Mouse (Mus musculus): ENCODE measurements at regions not wholly inside any gene's neighbourhood (a gene's known extent, or its start where the extent isn't known, plus 50 kb on each side); places are given as distances from the start of the nearest gene placed in this dataset.

DNA sequence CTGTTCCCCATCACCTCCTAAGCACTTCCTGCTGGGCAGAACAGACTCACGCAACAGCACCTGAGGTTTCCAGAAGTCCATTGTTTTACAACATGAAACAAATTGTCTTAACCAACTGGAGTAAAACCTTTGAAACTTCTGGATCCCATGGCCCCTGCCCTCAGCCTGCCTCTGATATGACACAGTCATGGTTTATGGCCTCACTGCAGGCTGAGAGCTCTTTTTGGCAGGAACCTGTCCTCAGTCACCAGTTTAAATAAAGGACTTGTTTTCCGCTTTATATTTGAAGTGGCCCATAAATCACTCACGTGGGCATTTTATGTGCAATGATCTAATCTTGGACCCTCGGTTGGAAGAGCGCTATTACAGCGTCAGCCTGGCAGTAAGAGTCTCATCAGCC is 388.5 kb upstream of the Atp11b start:
- DNase-seq (ENCODE audit: low spot score): no peak

DNA sequence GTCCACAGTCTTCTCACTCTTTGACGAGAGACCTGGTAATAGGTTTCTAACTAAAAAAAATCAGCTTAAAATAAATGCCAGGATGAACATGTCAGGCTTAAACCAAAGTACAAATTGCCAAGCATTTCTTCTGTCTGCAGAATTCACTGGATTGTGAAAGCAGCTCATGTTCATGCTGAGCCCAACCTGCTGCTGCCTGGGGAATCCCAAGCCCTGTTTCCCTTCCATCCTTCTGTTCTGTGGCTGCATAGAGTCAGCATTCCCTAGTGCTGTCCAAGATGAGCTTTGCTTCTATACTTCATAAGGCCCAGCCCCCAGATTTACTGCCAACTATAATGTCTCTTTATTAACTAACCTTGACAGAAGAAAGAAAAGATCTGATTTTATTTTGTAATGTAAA is 381.6 kb upstream of the Atp11b start:
- DNase-seq (ENCODE audit: low spot score): no peak

DNA sequence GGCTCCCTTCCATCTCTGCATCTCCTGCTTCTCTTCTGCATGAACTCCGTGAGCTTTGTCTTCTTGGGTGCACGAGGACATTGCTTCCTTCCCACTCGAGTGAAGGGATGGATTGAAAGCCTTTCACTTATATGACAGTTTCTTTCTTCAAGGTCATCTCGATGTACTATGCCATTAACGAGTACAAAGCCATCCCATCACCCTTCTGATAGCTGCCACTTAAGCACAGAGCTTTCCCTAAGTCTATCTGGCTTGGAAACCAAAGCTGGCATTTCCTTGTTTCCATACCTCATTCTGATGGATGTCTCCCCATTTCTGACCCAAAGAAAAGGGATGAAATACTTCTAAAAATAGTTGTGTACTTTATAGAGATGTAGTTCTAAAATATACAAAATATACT is 366.5 kb upstream of the Atp11b start:
- DNase-seq (ENCODE audit: low spot score): no peak

DNA sequence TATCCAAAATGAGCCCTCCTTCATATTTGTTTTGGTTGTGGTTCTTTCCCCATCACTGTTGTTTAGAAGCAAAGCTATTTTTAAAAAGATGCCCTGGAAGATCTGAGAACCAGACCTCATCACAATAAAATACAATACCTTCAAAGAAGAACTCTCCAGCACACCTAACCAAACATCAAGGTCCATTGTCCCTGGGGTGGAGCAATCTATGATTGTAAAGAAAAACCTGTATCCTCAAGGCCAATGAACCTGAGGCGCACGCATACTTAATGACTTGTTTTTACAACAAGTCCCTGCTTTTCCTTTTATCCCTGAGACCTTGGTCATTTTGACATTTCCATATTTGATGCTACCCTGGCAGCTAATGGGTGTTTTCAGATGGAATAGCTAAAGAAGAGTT is 361.2 kb upstream of the Atp11b start:
- DNase-seq (ENCODE audit: low spot score): no peak

DNA sequence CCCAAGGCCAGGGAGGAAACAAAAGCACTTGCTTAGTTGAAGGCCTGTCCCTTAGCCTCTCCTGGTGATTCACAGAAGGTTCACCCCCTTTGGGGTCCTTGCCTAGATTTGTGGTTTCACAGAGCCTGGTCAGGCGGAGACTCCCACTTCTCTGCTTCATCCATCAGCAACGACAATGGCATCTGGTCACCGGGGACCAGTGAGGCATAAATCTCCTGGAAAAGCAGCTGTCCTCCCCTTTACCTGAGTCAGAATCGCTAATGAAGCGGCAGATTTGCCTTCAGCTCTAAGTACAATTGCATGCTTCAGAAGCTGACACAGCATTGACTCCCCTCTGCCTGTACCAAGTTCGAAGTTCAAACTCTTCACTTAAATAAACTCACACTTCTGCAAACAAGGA is 353.7 kb upstream of the Atp11b start:
- no peak for DNase-seq (ENCODE audit: low spot score)

DNA sequence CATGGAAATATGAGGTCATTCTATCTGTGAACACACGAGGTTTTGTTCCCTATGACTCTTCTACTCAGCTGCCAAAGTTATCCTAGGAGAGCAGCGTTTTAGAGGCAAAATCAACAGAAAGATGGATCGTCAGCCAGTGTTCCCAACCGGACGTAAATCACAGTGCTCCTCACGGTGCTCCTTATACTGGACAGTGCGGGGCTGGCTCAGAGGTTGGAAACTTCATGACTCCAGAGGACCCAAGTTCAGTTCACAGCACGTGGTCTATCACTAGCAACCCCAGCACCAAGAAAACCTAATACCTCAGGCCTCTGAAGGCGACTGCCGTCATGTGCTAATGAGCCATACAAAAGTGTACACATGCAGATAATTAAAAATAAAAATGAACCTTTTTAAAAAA is 351.2 kb upstream of the Atp11b start:
- DNase-seq (ENCODE audit: low spot score): no peak

DNA sequence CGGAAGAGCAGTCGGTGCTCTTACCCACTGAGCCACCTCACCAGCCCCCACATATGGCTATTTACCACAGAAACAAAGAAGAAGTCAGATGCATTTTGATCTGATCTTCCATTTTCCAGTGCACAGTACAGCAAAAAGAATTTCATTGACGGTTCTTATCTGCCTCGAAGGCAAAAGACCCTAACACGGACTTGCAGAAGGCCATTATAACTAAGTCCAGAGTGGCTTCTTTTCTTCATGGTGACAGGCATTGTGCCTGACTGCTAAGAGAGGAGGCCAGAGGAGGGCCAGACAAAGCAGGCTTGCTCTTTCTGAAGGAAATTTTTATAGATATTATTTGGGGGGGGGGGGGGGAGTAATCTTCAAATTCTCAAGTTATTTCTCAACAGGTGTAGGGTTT is 350.0 kb upstream of the Atp11b start:
- no peak for DNase-seq (ENCODE audit: low spot score)

DNA sequence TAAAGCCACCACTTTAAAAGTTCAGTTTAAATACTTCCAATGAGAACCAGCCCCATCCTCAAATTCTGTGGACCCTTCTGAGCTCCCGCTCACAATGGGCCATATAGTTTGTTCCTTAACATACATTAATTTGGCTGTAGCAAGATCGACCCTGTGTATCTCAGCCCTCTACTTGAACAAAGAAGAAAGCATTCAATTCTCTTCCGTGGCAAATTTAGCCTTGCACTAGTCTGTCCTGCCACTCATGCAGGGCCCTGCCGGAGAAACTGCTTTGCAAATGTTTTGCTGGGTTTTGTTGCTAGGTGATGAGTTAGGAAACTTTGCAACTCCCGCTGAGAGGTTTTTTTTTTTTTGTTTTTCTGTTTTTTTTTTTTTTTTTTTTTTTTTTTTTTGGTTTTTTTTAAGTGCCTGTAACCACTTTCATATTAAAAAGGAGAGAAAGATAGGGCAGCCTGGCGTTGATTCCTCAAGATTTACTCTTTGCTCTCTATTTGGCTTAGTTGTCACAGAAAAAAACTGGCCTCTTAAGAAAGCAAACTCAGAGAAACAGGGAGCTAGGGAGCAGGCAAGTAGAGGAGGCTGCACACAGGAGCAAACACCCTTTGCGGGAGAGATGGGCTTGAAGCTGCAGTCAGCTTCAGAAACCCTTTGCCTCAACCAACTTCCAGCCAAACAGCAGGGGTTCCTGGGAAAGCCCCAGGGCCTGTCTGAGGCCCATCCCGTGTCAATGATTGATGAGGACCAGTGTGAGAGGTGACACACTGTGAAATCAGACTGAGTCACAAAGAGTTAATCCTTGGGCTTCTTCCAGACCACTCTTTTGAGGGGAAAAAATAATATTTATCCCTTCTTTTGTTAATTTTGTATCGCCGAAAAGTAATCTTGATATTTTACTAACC is 349.2 kb upstream of the Atp11b start:
- DNase-seq (ENCODE audit: low spot score): no peak

DNA sequence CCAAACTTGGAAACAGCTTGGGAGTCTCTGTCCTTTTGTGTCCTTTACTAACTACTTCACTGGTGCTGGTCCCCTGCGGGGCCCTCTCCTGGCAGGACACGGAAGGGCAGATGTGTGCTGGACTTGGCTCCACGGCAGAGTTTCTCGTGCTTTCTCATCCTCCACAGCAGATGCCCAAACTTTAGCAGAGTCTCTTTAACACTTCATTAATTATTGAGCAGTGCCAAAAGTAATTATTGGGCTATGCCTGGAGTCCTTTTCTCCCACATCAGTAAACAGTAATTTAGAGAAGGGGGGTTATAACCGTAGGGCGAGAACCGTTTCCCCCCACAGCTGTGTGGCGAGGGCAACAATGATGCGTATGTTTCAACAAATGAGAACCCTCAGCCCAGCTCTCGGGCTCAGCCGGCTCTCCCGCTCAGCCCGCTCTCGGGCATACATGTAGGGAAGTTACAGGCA is 348.3 kb upstream of the Atp11b start:
- DNase-seq (ENCODE audit: low spot score): no peak

DNA sequence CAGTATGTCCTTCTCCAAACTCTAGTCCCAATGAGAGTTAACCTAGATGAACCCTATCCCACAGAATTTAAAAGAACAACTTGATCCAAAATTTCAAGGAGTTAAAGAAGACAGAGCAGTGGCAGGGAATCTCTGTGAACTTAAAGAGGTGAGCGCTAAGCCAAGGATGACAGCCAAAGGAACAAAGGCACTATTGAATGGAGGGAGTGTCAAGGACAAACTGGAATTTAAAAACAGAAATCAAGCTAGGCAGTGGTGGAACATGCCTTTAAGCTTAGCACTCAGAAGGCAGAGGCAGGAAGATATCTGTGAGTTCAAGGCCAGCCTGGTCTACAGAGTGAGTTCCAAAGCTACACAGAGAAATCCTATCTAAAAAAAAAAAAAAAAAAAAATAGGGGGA is 316.2 kb upstream of the Atp11b start:
- no peak for DNase-seq (ENCODE audit: low spot score)

DNA sequence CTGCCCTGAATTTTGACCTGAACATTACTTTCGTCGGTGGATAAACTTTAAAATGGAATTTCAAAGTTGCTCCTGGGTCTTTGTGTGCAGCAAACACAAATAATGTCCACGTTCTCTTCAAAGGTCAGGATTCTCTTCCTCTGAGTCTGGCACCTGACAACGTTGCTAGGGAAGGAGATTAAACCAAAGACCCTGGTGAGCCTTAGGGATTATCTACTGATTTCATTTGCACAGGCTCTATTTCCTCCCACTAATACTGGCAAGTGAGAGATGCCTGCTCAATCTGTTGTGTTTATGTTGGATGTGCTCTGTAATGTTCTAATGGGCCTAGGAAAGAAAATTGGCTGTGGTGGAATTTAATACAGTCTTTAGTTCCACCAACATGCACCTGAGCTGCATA is 291.0 kb upstream of the Atp11b start:
- DNase-seq (ENCODE audit: low spot score): no peak

DNA sequence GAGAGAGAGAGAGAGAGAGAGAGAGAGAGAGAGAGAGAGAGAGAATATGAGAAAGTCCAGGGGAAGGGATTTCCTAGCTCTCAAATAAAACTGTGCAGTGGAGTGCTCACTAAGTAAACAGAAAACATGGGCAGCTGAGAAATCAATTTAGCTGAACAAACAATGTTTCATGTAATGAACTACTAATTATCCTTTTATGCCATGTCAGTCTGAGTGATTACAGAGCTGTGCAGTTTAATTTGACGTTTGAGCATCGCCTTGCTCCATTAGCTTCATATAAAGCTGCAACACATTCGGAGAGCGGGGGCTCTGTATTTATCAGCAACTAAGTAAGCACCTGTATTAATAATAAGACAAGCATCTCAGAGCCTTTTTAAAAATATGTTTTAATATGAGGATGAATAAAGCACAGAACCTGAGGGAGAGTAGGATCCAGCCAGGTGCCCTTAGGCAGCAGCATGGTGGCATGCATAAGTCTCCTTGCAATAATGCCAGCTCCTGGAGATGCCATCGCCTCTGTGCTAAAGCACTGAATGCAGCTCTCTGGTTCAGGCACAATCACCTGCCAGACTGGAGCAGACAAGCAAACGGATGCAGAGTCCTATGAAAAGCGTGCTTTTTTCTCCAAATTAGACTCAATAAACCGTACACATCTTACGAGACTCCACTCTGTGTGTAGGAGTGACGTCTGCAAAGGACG is 289.5 kb upstream of the Atp11b start:
- DNase-seq (ENCODE audit: low spot score): no peak

DNA sequence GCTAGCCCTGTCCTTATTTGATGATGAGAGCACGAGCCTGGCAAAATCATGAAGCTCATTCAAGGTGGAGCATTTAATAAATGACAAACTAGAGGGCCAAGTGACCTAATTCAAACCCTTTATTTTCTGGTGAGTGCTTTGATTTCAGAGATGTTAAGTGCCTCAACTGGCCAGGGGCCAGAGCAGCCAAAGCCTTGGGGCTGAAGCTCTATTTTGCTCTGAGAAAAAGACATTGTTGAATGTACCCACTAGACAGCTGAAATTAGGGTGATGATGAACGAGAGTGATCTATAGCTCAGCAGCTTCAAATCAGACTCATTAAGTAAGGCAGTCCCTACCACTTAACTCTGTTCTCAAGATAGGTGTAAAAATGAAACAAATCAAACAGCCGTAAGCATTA is 287.9 kb upstream of the Atp11b start:
- DNase-seq (ENCODE audit: low spot score): no peak

DNA sequence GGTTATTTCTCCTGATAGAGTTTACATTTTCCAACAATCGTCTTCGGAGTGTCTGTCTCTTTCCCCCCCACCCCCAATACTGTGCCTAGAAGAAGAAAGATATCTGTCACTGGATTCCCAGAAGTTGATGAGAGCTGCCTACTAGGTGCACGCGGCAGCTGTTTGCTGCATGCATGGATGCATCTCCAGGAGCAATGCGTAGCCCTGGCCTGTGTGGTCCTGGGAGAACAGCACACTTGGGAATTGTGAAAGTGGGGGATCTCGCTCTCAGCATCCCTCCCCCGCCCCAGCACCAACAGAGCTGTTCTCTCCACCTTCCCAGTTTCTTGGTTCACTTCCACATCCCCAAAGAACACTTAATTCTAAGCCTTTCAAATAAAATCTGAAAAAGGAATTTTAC is 280.6 kb upstream of the Atp11b start:
- DNase-seq (ENCODE audit: low spot score): no peak

DNA sequence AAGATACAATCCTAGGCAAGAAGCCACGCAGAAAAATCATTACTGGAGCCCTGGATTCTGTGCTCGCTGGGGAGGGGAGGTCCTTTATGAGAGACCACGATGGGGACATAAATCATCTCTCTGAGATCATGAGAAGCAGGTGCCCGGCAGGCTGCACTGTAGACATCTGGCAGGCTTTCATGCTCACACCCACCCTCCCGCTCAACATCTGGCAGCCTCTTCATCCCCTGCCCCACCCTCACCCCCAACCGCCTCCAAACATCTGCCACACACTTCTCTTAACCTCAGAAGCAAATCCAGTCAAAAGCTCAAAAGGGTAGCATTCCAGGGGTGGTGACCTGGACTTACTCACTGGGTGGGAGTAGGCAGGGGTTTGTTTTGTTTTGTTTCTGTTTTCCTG is 279.5 kb upstream of the Atp11b start:
- DNase-seq (ENCODE audit: low spot score): no peak

DNA sequence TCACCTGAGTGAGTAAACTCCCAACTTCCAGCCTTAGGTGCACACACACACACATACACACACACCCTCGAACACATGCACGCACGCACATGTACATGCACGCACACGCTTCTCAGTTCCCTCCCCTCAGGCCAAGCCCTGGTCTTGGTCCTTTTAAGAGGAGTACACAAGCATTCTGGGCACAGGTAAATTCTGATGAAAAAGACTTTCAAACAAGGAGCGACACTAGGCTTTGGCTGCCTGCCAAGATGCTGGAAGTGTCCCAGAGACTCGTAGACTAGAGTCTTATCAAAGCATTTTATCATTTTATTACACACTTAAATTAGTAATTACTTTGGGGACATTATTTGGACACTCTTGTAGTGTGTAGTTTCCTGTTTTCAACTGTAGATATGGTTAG is 278.6 kb upstream of the Atp11b start:
- DNase-seq (ENCODE audit: low spot score): no peak

DNA sequence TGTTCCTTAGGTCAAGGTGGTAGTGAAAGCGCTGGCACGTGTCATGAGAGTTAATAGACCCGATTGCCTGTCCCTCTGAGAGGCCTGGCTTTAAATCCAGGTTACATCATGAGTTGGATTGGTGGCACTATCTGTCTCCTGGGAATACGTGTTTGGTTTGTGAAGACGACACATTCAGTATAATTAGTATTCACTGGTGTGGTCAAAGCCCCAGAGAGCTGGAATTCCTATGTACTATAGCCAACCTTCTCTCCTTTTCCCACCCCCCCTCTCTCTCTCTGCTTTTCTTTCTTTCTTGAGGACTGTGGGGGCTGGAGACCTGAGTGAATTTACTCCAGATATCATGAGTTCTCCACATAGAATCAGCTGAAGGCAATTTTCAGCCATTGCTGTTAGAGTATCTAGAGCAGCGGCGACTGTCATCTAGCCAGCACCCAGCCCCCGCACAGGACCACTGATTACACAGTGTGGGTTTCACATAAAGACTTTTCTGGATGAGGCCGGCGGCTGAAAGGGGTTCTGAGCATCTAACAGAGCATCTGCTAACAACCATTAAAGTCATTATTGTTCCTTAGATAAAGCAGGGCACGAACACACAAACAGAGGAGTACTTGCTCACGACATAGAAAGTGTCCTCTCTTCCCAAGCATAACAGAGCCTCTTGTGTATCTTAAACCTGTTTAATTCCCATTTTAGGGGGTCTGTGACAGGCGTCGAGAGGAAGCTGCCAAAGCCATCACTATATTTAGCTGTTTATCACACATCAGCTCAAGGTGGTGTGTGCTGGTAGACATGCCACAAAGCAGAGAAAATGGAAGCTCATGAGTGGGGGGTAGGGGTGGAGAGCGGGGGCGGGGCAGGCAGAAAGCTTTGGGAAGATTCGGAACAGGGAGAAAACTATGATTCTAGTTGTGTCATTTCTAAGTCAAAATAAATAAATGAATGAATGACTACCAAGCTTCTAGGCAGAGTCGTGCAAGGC is 272.9 kb upstream of the Atp11b start:
- DNase-seq (ENCODE audit: low spot score): no peak

DNA sequence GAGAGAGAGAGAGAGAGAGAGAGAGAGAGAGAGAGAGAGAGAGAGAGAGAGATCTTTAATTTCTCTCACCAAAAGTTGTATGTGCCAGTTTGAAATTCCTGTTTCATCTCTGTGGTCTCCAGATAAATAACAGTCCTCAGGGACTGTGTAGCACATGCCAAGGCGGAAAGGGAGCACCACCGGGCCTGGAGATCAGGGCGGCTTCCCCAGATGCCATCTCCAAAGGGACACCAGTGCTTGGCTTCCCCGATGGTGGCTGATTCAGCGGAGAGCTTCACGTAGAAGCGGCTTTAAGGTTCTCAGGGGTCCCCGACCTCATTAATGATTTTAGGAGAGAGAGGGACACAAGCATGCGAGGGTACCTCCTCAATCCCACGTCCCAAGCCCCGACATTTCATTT is 272.1 kb upstream of the Atp11b start:
- DNase-seq (ENCODE audit: low spot score): no peak

DNA sequence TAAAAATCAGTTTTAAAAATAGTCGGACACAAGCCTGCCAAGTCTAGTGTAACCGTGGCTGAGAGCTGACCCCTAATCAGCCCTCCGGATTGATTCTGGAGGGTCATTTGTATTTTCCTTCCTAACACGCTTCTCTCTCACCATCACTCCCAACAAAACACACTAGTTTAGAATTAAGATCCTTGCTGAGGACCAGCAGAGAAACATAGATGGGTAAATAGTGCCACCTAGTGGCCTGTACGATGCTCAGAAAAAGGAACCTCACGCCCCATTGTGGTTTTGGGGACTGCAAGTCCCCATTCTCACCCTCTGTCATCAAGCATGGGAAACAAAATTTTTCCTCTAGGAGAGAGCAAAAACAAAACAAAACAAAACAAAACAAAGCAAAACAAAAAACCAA is 271.6 kb upstream of the Atp11b start:
- peak; percentile 22 for DNase-seq (ENCODE audit: low spot score)

DNA sequence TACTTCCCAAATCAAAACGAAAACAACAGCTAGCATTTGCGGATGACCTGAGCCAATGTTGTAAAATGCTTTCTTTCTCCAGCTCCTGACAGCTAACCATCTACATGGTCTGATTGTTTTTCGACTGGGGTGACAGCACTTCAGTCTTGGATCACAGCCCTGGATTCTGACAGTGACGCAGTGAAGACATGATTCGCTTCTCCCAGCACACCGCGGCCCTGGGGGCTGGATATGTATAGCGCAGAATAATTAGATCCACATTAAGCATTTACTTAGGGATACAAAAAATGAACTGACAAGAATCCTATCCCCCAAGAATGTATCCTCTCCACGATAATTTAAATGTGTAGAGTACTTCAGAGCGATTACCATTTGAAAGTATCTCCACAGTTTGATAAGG is 271.1 kb upstream of the Atp11b start:
- no peak for DNase-seq (ENCODE audit: low spot score)

DNA sequence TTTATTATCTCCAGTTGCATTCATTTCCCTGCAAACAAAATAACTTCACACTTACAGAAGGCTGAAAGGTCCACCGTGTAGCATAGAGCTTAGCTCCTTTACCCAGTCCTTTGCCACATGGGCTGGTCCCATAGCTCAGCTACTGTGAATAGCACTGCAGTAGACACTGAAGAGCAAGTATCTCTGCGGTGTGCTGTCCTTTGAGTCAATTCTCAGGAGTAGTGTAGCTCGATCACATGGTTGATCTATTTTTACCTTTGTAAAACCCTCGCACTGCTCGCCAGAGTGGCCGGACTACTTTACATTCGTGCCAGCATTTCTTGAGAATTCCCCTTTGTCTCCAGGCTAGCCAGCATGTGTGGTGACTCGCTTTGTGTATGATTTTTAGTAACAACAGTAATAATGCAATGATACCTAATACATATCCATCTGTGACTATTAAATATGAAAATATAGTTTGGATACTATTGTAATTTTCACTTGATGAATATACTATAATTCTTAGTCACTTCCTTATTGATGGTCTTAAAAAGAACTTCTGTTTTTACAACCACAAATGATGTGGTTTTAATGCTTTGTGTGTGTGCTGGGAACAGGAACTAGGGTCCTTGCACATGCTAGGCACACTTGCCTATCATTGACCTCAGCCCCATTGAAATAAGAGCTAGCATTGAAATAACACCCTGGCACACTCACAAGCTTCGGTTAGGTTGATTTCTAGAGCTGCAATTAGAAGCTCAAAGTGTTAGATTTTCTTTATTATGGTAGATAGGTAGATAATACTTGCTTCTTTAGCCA is 257.7 kb upstream of the Atp11b start:
- no peak for DNase-seq (ENCODE audit: low spot score)

DNA sequence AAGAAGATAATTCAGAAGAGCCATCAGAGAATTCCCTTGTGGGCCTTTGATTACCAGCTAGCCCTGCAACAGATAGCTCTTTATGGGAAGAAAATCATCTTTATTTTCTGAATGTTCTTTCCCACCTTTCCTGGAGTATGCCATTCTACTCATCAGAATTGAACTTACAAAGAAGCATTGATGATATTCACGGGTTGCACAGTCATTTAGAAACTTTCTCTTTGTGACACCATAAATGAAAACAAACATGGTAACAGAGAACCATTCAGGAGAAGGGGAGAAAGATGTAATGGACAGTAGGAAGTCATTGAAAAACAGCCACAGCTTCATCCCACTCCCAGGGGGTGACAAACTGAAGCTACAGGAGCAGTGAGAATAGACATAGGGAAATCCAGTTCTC is 243.6 kb upstream of the Atp11b start:
- DNase-seq (ENCODE audit: low spot score): no peak
